Mouse (Mus musculus) myocyte (in vitro differentiated cells): ENCODE results near the gene Fam219a. TPM values are rescaled to one million over a fixed set of nuclear protein-coding genes. Genes with fewer than 3 reads are reported as not detected.

ENCODE experiments used
- H3K27me3 ChIP-seq: one replicate; pipeline ENCODE4 v1.6.1; 2011; ENCODE audit not compliant: control insufficient read depth, insufficient read depth, insufficient read length
- H3K36me3 ChIP-seq: one replicate; pipeline ENCODE4 v1.6.1; 2011; ENCODE audit not compliant: control insufficient read depth, insufficient read depth
- H3K4me2 ChIP-seq: one replicate; pipeline ENCODE4 v1.6.1; 2011; ENCODE audit warnings: low read depth, control low read depth
- H3K4me3 ChIP-seq: one replicate; pipeline ENCODE4 v1.5.1; 2011; ENCODE audit warnings: mild to moderate bottlenecking, control low read depth, moderate library complexity
- H3K79me2 ChIP-seq: one replicate; pipeline ENCODE4 v1.6.1; 2011; ENCODE audit not compliant: control insufficient read depth, insufficient read depth
- H3ac ChIP-seq: one replicate; pipeline ENCODE4 v1.6.1; 2011; ENCODE audit not compliant: control insufficient read depth, insufficient read length
- CEBPB ChIP-seq: IDR thresholded peaks from 2 replicates; pipeline ENCODE4 v1.6.1; 2011; ENCODE audit warnings: mild to moderate bottlenecking, moderate library complexity; ENCODE audit not compliant: poor library complexity, insufficient read depth, severe bottlenecking
- E2F4 ChIP-seq: IDR thresholded peaks from one replicate; pipeline ENCODE4 v1.6.1; 2011; ENCODE audit warnings: mild to moderate bottlenecking, control low read depth, moderate library complexity; ENCODE audit not compliant: insufficient read depth
- MAX ChIP-seq: IDR thresholded peaks from one replicate; pipeline ENCODE4 v1.6.1; 2011; ENCODE audit warnings: low read depth, mild to moderate bottlenecking, control low read depth
- MYOD1 ChIP-seq, 3 experiments: IDR thresholded peaks; one replicate each; pipeline ENCODE4 v1.6.1; 2011; ENCODE audit warnings: control low read depth in 2 of 3, low read depth in 2 of 3, mild to moderate bottlenecking in 2 of 3, moderate library complexity in 1 of 3; ENCODE audit not compliant: insufficient read length in 2 of 3, control insufficient read depth in 1 of 3
- MYOG ChIP-seq, 3 experiments: IDR thresholded peaks; one replicate each; pipeline ENCODE4 v1.6.1; 2011; ENCODE audit warnings: control low read depth in 2 of 3, low read depth in 2 of 3, mild to moderate bottlenecking in 2 of 3; ENCODE audit not compliant: insufficient read length in 2 of 3, control insufficient read depth in 1 of 3, insufficient read depth in 1 of 3
- POLR2A ChIP-seq: IDR thresholded peaks from one replicate; pipeline ENCODE4 v1.6.1; 2011; ENCODE audit warnings: low read depth, mild to moderate bottlenecking, control low read depth, moderate library complexity; ENCODE audit not compliant: insufficient read length
- POLR2AphosphoS2 ChIP-seq: IDR thresholded peaks from one replicate; pipeline ENCODE4 v1.6.1; 2011; ENCODE audit warnings: low read depth, control low read depth; ENCODE audit not compliant: insufficient read length
- REST ChIP-seq: IDR thresholded peaks from one replicate; pipeline ENCODE4 v1.6.1; 2011; ENCODE audit warnings: mild to moderate bottlenecking, control low read depth, moderate library complexity; ENCODE audit not compliant: insufficient read depth, insufficient read length
- SRF ChIP-seq: IDR thresholded peaks from one replicate; pipeline ENCODE4 v1.6.1; 2011; ENCODE audit warnings: low read depth; ENCODE audit not compliant: control insufficient read depth, insufficient read length
- TCF12 ChIP-seq: IDR thresholded peaks from one replicate; pipeline ENCODE4 v1.6.1; 2011; ENCODE audit warnings: mild to moderate bottlenecking, control low read depth; ENCODE audit not compliant: poor library complexity, insufficient read depth, severe bottlenecking
- TCF3 ChIP-seq: IDR thresholded peaks from one replicate; pipeline ENCODE4 v1.6.1; 2011; ENCODE audit warnings: low read depth, control low read depth; ENCODE audit not compliant: insufficient read length
- USF1 ChIP-seq: IDR thresholded peaks from one replicate; pipeline ENCODE4 v1.6.1; 2011; ENCODE audit warnings: low read depth, mild to moderate bottlenecking, control low read depth, moderate library complexity
- polyA plus RNA-seq: library from polyadenylated mRNA; unstranded; fragments of >200 nt; fragmentation: generic; extraction: Trizol; gene quantifications from one replicate; pipeline ENCODE4 v1.2.1, GENCODE M21; 2012; ENCODE audit warnings: missing spikeins

Fam219a gene
- polyA plus RNA-seq, 1 experiment = 2.7 TPM

DNA sequence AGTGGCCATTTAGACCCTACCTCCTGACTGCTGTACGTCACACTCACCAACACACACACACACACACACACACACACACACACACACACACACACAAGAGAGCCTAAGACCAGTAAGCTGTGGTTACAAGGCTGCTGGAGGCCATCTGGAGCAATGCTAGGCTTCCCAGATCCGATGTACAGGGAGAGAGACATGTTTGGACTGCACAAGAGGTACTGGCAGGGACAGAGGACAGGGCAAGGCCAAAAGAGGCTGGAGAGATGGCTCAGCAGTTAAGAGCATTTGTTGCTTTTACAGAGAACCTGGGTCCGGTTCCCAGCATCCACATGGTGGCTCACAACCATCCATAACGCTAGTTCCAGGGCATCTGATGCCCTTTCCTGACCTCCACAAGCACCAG lies 74.3 kb downstream of the Fam219a start:
- Histone ChIP-seq H3K27me3 (no peaks in the 10 kb centered on the region), H3K4me3 (no peak overlapping the region), H3K79me2 (no peaks in the 10 kb centered on the region), H3ac (no peak overlapping the region), H3K36me3 (no peaks in the 10 kb centered on the region), H3K4me2 (peak overlapping the region; percentile 40)
- TF ChIP-seq TCF12 = no peak
- TF ChIP-seq USF1 = no peak
- TF ChIP-seq POLR2A = no peak
- TF ChIP-seq SRF = no peak
- TF ChIP-seq POLR2AphosphoS2 = no peak
- no peak for TF ChIP-seq MYOD1 (IDR thresholded peaks at IDR 0.05; ENCODE audit: control insufficient read depth in 1 of 3, insufficient read length in 2 of 3, low read depth in 2 of 3)
- TF ChIP-seq REST = no peak
- no peak for TF ChIP-seq TCF3
- TF ChIP-seq MAX = no peak
- no peak for TF ChIP-seq CEBPB
- no peak for TF ChIP-seq E2F4
- no peak for TF ChIP-seq MYOG (IDR thresholded peaks at IDR 0.05; ENCODE audit: control insufficient read depth in 1 of 3, insufficient read depth in 1 of 3, insufficient read length in 2 of 3, low read depth in 2 of 3)

DNA sequence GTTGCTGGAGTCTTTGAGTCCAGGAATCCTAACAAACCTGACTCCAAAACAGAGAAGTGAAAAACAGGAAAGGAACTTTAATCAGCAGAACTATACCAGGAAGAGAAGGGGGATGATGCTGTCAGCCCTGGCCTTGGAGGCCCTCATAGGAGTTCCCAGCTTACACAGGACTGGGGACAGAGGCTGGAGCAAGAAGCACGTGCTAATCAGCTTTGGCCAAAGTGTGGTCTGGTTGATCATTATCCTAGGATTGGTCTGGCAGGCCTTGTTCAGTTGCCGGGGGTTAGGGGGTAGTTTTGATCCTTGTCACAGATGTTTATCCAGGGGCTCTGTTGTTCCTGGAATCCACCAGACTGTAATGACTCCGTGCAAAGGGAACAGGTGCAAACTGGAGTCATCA lies 75.0 kb downstream of the Fam219a start:
- Histone ChIP-seq H3K4me3 (no peak overlapping the region), H3K36me3 (no peaks in the 10 kb centered on the region), H3K27me3 (no peaks in the 10 kb centered on the region), H3K79me2 (no peaks in the 10 kb centered on the region), H3K4me2 (peak overlapping the region; percentile 40), H3ac (no peak overlapping the region)
- peak in 1 of 3 experiments; percentile 41 for TF ChIP-seq MYOD1 (IDR thresholded peaks at IDR 0.05; ENCODE audit: control insufficient read depth in 1 of 3, insufficient read length in 2 of 3, low read depth in 2 of 3)
- peak; percentile 40 for TF ChIP-seq TCF12
- peak in 1 of 3 experiments; percentile 18 for TF ChIP-seq MYOG (IDR thresholded peaks at IDR 0.05; ENCODE audit: control insufficient read depth in 1 of 3, insufficient read depth in 1 of 3, insufficient read length in 2 of 3, low read depth in 2 of 3)
- no peak for TF ChIP-seq CEBPB

DNA sequence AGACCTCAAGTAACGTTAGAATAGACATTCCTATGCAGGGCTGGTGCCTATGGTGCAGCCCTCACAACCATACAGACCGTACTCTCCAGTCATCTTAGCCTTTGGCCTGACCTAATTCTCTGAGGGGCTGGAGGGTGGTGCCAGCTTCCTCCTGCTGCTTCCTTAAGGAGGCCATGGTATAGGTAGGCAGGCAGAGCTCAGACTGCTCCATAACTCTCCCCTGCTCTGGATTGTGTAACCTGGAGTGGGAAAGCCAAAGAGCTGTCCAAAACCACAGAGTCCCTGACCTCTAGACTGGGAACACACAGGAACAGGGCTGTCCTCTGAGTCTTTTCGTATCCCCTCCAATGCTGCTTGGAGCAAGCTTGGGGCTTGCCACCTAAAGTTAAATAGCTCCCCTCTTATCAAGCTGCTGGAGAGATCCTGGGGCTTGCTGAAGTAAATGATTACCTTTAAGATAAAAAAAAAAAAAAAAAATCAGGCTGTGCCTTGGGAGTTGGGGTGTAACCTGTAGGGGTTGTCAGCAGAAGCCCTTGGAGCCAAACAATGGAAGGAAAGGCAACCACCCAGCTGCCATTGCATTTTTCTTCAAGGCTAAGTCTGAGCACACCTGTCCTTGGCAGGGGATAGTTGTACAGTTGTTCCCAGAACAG lies 75.7 kb downstream of the Fam219a start:
- TF ChIP-seq E2F4 (no peak), MYOD1 (IDR thresholded peaks at IDR 0.05; ENCODE audit: control insufficient read depth in 1 of 3, insufficient read length in 2 of 3, low read depth in 2 of 3) (peak in 1 of 3 experiments; percentile 8)
- Histone ChIP-seq H3ac (no peak overlapping the region), H3K79me2 (no peaks in the 10 kb centered on the region), H3K4me2 (peak overlapping the region; percentile 40), H3K36me3 (no peaks in the 10 kb centered on the region), H3K4me3 (no peak overlapping the region), H3K27me3 (no peaks in the 10 kb centered on the region)

GRCm38 (mm10) chr4:41492951-41493350 lies 76.4 kb downstream of the Fam219a start:
- Histone ChIP-seq H3K4me2 (no peak overlapping the region), H3K27me3 (no peaks in the 10 kb centered on the region), H3K36me3 (no peaks in the 10 kb centered on the region), H3K79me2 (no peaks in the 10 kb centered on the region), H3ac (no peak overlapping the region), H3K4me3 (no peak overlapping the region)
- TF ChIP-seq TCF3 (no peak), CEBPB (no peak), POLR2AphosphoS2 (no peak), MYOD1 (IDR thresholded peaks at IDR 0.05; ENCODE audit: control insufficient read depth in 1 of 3, insufficient read length in 2 of 3, low read depth in 2 of 3) (no peak), TCF12 (no peak), SRF (no peak), USF1 (no peak), MYOG (IDR thresholded peaks at IDR 0.05; ENCODE audit: control insufficient read depth in 1 of 3, insufficient read depth in 1 of 3, insufficient read length in 2 of 3, low read depth in 2 of 3) (no peak), MAX (no peak), POLR2A (no peak), REST (no peak), E2F4 (no peak)

GRCm38 (mm10) chr4:41481601-41482017 lies 87.7 kb downstream of the Fam219a start:
- Histone ChIP-seq H3K27me3 (no peaks in the 10 kb centered on the region), H3K36me3 (no peaks in the 10 kb centered on the region), H3K4me2 (no peak overlapping the region), H3ac (no peak overlapping the region), H3K79me2 (no peaks in the 10 kb centered on the region), H3K4me3 (no peak overlapping the region)
- no peak for TF ChIP-seq E2F4
- no peak for TF ChIP-seq MYOD1 (IDR thresholded peaks at IDR 0.05; ENCODE audit: control insufficient read depth in 1 of 3, insufficient read length in 2 of 3, low read depth in 2 of 3)
- TF ChIP-seq CEBPB = no peak
- no peak for TF ChIP-seq TCF3
- TF ChIP-seq POLR2A = no peak
- TF ChIP-seq REST = no peak
- TF ChIP-seq MAX = no peak
- no peak for TF ChIP-seq TCF12
- TF ChIP-seq SRF = no peak
- TF ChIP-seq POLR2AphosphoS2 = no peak
